Mouse (Mus musculus) embryonic facial prominence, embryonic 15.5 days (tissue): ENCODE data around the gene Ltb4r2. TPM values are rescaled to one million over a fixed set of nuclear protein-coding genes. Genes with fewer than 3 reads are reported as not detected.

Source experiments
- ATAC-seq: fragments of 200-750 bp; cut with Nextera tagmentation; 2 replicates; pipeline ENCODE4 v1.8.0; 2017; ENCODE audit warnings: low read depth, moderate TSS enrichment; ENCODE audit not compliant: insufficient number of reproducible peaks, low FRiP score, low TSS enrichment
- H3K27ac ChIP-seq: fragments of 300-500 bp; sonication (generic); replicated peaks from 2 replicates; pipeline ENCODE4 v1.5.1; 2015; ENCODE audit warnings: mild to moderate bottlenecking, inconsistent platforms
- H3K27me3 ChIP-seq: fragments of 300-500 bp; sonication (generic); 2 replicates; pipeline ENCODE4 v1.6.1; 2015; ENCODE audit warnings: inconsistent platforms
- H3K36me3 ChIP-seq: fragments of 300-500 bp; sonication (generic); 2 replicates; pipeline ENCODE4 v1.6.1; 2015; ENCODE audit warnings: mild to moderate bottlenecking, inconsistent platforms
- H3K4me1 ChIP-seq: fragments of 300-500 bp; sonication (generic); 2 replicates; pipeline ENCODE4 v1.6.1; 2015; ENCODE audit warnings: inconsistent platforms
- H3K4me2 ChIP-seq: fragments of 300-500 bp; sonication (generic); replicated peaks from 2 replicates; pipeline ENCODE4 v1.6.1; 2015; ENCODE audit warnings: mild to moderate bottlenecking, inconsistent platforms
- H3K4me3 ChIP-seq: fragments of 300-500 bp; sonication (generic); replicated peaks from 2 replicates; pipeline ENCODE4 v1.5.1; 2015; ENCODE audit warnings: mild to moderate bottlenecking, inconsistent platforms
- H3K9ac ChIP-seq: fragments of 300-500 bp; sonication (generic); 2 replicates; pipeline ENCODE4 v1.6.1; 2015; ENCODE audit warnings: inconsistent platforms
- H3K9me3 ChIP-seq: fragments of 300-500 bp; sonication (generic); replicated peaks from 2 replicates; pipeline ENCODE4 v1.6.1; 2016; ENCODE audit warnings: inconsistent platforms
- WGBS: fragments of 180-500 bp; shearing (Covaris S2); methylation state at CpG from one replicate; pipeline ENCODE4 v1.1.7; 2015; 5-methylcytosine and 5-hydroxymethylcytosine counted together
- polyA plus RNA-seq: library from polyadenylated mRNA; unstranded; fragments of >200 nt; fragmentation: Nextera tagmentation; extraction: Ambion mirVana; gene quantifications from 2 replicates; pipeline ENCODE4 v1.2.1, GENCODE M21; 2015

Ltb4r2 gene
- polyA plus RNA-seq, 1 experiment from 2014 or later: 0.95 TPM

GRCm38 (mm10) chr14:55782361-55782960, 21.2 kb downstream of the Ltb4r2 start:
- Histone ChIP-seq H3K36me3 (peaks cover 8% of the 10 kb centered on the region), H3K27ac (peak overlapping the region; percentile 88), H3K4me3 (peak overlapping the region; percentile 48), H3K4me1 (peaks cover 29% of the 10 kb centered on the region), H3K4me2 (peak overlapping the region; percentile 76), H3K9me3 (no peaks in the 10 kb centered on the region), H3K27me3 (0 out of 2 replicates have a peak, but pooled peaks cover 19% of the 10 kb centered on the region), H3K9ac (0 out of 2 replicates have a peak overlapping the region, but pooled peaks have one; percentile 4)
- WGBS: 34% methylated on average over 9 of the region's 9 CpGs
- no peak for ATAC-seq

GRCm38 (mm10) chr14:55783171-55783957, 22.1 kb downstream of the Ltb4r2 start:
- peaks cover 26% of the 10 kb centered on the region for H3K27me3 ChIP-seq
- ATAC-seq: peak; percentile 76
- WGBS: 1% methylated on average over 31 of the region's 31 CpGs

GRCm38 (mm10) chr14:55783958-55784235, 22.7 kb downstream of the Ltb4r2 start, which contains the start of gene Adcy4:
Gene Adcy4 (minus strand): TSS chr14:55784095.
- WGBS: 4% methylated on average over 13 of the region's 13 CpGs
- Histone ChIP-seq H3K27me3 (peaks cover 26% of the 10 kb centered on the region), H3K9ac (peak within 1 kb of the TSS; percentile 35), H3K4me2 (peak within 1 kb of the TSS; percentile 76), H3K27ac (peak within 1 kb of the TSS; percentile 88), H3K9me3 (no peaks in the 10 kb centered on the region), H3K4me1 (peaks cover 41% of the 10 kb centered on the region), H3K36me3 (no peaks in the 10 kb centered on the region), H3K4me3 (peak within 1 kb of the TSS; percentile 48)
- ATAC-seq: no peak

More at GRCm38 (mm10) chr14:55783171-55783957, 22.1 kb downstream of the Ltb4r2 start:
- H3K9ac ChIP-seq: peak overlapping the region; percentile 35
- peak overlapping the region; percentile 76 for H3K4me2 ChIP-seq
- H3K4me3 ChIP-seq: peak overlapping the region; percentile 48
- H3K36me3 ChIP-seq: peaks cover under 1% of the 10 kb centered on the region; the same call in 1 of the 2 replicates
- peaks cover 38% of the 10 kb centered on the region for H3K4me1 ChIP-seq
- no peaks in the 10 kb centered on the region for H3K9me3 ChIP-seq
- peak overlapping the region; percentile 88 for H3K27ac ChIP-seq

- ATAC-seq: no peak
- Histone ChIP-seq H3K4me2 (no peak overlapping the region), H3K4me3 (no peak overlapping the region), H3K36me3 (no peaks in the 10 kb centered on the region), H3K27ac (no peak overlapping the region), H3K9me3 (no peaks in the 10 kb centered on the region), H3K9ac (no peak overlapping the region), H3K27me3 (peaks cover 26% of the 10 kb centered on the region), H3K4me1 (peaks cover 41% of the 10 kb centered on the region)
- WGBS: 34% methylated on average over 6 of the region's 6 CpGs
These were observed 24.0 kb downstream of the Ltb4r2 start for GRCm38 (mm10) chr14:55785195-55785594.

GRCm38 (mm10) chr14:55787731-55788130, 26.5 kb downstream of the Ltb4r2 start:
- H3K9me3 ChIP-seq: no peaks in the 10 kb centered on the region
- no peak overlapping the region for H3K27ac ChIP-seq
- peak overlapping the region; percentile 80 for H3K4me2 ChIP-seq
- H3K27me3 ChIP-seq: peaks cover 17% of the 10 kb centered on the region
- H3K9ac ChIP-seq: no peak overlapping the region
- H3K4me1 ChIP-seq: peaks cover 21% of the 10 kb centered on the region
- ATAC-seq: no peak
- 40% methylated on average over 11 of the region's 11 CpGs for WGBS
- no peaks in the 10 kb centered on the region for H3K36me3 ChIP-seq
- peak overlapping the region; percentile 49 for H3K4me3 ChIP-seq

- WGBS: 5% methylated on average over 40 of the region's 40 CpGs
- H3K27me3 ChIP-seq: peaks cover 17% of the 10 kb centered on the region
These were observed 27.2 kb downstream of the Ltb4r2 start, which contains the start of gene Ripk3 for GRCm38 (mm10) chr14:55788256-55789050. Gene Ripk3 (minus strand): TSS chr14:55788865.

GRCm38 (mm10) chr14:55793461-55793860, 32.2 kb downstream of the Ltb4r2 start:
- no peak overlapping the region for H3K27ac ChIP-seq
- 47% methylated on average over 2 of the region's 2 CpGs for WGBS

More at GRCm38 (mm10) chr14:55788256-55789050, 27.2 kb downstream of the Ltb4r2 start, which contains the start of gene Ripk3:
- peak within 1 kb of the TSS; percentile 49 for H3K4me3 ChIP-seq
- H3K4me1 ChIP-seq: peaks cover 18% of the 10 kb centered on the region
- peak within 1 kb of the TSS; percentile 34; the same call in 1 of the 2 replicates for H3K9ac ChIP-seq
- H3K36me3 ChIP-seq: no peaks in the 10 kb centered on the region
- H3K9me3 ChIP-seq: no peaks in the 10 kb centered on the region
- H3K4me2 ChIP-seq: peak within 1 kb of the TSS; percentile 80
- H3K27ac ChIP-seq: no peak within 1 kb of the TSS
- no peak for ATAC-seq

GRCm38 (mm10) chr14:55793946-55794345, 32.7 kb downstream of the Ltb4r2 start:
- no peak for ATAC-seq
- H3K9me3 ChIP-seq: no peaks in the 10 kb centered on the region
- 56% methylated on average over 2 of the region's 2 CpGs for WGBS

More at GRCm38 (mm10) chr14:55793461-55793860, 32.2 kb downstream of the Ltb4r2 start:
- Histone ChIP-seq H3K27me3 (no peaks in the 10 kb centered on the region), H3K4me2 (no peak overlapping the region), H3K4me3 (no peak overlapping the region), H3K9me3 (no peaks in the 10 kb centered on the region), H3K36me3 (no peaks in the 10 kb centered on the region), H3K9ac (no peak overlapping the region), H3K4me1 (peaks cover 2% of the 10 kb centered on the region)
- no peak for ATAC-seq

GRCm38 (mm10) chr14:55795380-55796163, 34.3 kb downstream of the Ltb4r2 start:
- H3K36me3 ChIP-seq: no peaks in the 10 kb centered on the region
- ATAC-seq: no peak
- H3K4me1 ChIP-seq: no peaks in the 10 kb centered on the region
- no peaks in the 10 kb centered on the region for H3K27me3 ChIP-seq
- H3K27ac ChIP-seq: no peak overlapping the region
- no peak overlapping the region for H3K9ac ChIP-seq
- no peak overlapping the region for H3K4me3 ChIP-seq
- 78% methylated on average over 15 of the region's 15 CpGs for WGBS
- no peaks in the 10 kb centered on the region for H3K9me3 ChIP-seq
- H3K4me2 ChIP-seq: no peak overlapping the region

More at GRCm38 (mm10) chr14:55793946-55794345, 32.7 kb downstream of the Ltb4r2 start:
- no peak overlapping the region for H3K9ac ChIP-seq
- H3K4me3 ChIP-seq: no peak overlapping the region
- no peaks in the 10 kb centered on the region for H3K27me3 ChIP-seq
- H3K4me1 ChIP-seq: no peaks in the 10 kb centered on the region
- no peaks in the 10 kb centered on the region for H3K36me3 ChIP-seq
- H3K4me2 ChIP-seq: no peak overlapping the region
- no peak overlapping the region for H3K27ac ChIP-seq
